Mouse (Mus musculus): Measurements from ENCODE around the gene Gm13272. TPM values are rescaled to one million over a fixed set of nuclear protein-coding genes. Genes with fewer than 3 reads are reported as not detected.
"Not testable (repeated sequence)": the region's sequence is repeated elsewhere in the genome, so short reads cannot be mapped to it uniquely, and the experiment has no call there.

Gm13272 gene
- not detected for total RNA-seq (2021)
- long read RNA-seq, experiment 1: 0 reads
- long read RNA-seq, experiment 2: 0 reads

GRCm38 (mm10) chr4:88779550-88779949, at the start of gene Gm13272:
Gene Gm13272, plus strand, starts transcription at chr4:88779850.
- intact Hi-C loops (cut with DNase I); DNase-seq (ENCODE audit: low spot score in 2 of 2): not testable (repeated sequence)

GRCm38 (mm10) chr4:88738480-88738879, 41.2 kb upstream of the Gm13272 start:
- peak in 1 of 2 experiments; percentile 39 for DNase-seq (ENCODE audit: low spot score in 2 of 2)
- intact Hi-C loops (cut with DNase I): loop anchor here (5.0 kb wide), 1 partner anchor 41 kb away; no protein-coding TSS in a partner anchor

GRCm38 (mm10) chr4:88739036-88739435, 40.6 kb upstream of the Gm13272 start:
- DNase-seq (ENCODE audit: low spot score in 2 of 2): no peak
- intact Hi-C loops (cut with DNase I): loop anchor here (5.0 kb wide), 1 partner anchor 42 kb away; no protein-coding TSS in a partner anchor

DNA sequence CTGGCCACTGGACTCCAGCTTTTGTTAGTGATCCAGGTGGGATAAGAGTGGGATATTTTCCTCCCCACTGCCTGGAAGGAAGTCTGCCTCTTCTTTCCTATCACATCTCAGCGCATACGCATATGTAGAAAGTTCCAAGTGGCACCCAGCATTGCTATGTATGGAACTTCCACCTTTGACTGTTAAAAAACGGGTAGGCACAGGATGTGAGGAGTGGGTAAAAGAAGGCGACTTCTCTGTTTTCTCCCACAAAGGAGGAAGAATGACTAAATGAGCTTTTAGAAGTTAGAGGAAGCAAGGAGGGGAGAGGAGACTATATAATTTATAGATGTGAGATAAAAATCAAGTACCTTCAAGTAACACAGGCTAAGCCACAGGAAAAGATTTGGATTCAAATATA, 38.2 kb upstream of the Gm13272 start:
- no peak for DNase-seq (ENCODE audit: low spot score in 2 of 2)
- intact Hi-C loops (cut with DNase I): no loop called here

DNA sequence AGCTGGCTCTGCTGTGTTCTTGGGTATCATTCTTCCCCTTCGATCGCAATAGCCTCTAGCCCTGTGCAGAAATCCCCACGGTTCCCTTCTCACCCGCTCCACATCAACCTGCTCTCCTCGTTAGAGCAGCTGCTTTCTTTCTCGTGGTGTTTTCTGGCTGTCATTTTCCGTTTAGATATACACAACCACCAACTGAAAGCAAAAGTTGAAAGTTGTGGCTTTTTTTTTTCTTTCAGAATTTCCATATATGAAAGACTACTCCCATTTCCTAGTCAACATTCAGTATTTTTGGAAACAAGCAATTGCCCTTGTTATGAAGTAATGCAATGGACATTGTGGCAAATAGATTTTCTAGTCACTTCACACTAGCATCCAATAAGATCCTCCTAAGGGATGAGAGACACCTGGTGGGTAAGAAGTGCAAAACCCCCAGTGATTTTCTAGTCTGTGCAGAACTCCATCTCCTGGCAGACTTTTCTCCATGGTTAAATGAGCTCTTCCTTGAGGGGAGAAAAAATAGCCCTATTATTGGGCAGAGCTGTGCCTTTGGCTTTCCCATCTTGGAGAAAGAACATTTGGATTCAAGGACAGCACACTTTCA, 36.8 kb upstream of the Gm13272 start:
- DNase-seq (ENCODE audit: low spot score in 2 of 2): no peak
- intact Hi-C loops (cut with DNase I): no loop called here

- no peak for DNase-seq (ENCODE audit: low spot score in 2 of 2)
- intact Hi-C loops (cut with DNase I): no loop called here
Observed at GRCm38 (mm10) chr4:88744207-88744606, 35.4 kb upstream of the Gm13272 start.

DNA sequence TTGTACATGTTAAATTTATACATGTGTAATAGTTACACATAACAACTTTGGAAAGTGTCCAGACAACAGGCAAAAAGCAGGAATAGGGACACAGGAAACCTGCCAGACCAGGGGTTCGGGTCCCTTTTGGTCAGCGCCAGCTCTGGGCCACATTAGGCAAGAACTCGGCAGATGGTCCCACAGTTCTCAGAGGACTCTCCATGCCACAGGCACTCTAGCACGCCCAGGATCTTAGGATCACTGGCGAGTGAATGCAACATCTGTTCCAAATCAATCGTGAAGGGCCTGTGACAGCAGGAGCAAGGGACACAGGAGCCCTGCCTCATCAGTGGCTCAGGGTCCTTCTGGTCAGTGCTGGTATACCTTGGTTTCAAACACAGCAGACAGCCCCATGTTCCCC, 29.7 kb upstream of the Gm13272 start:
- DNase-seq (ENCODE audit: low spot score in 2 of 2): no peak
- intact Hi-C loops (cut with DNase I): no loop called here

- peak; percentile 65 to 66 for DNase-seq (ENCODE audit: low spot score in 2 of 2)
- intact Hi-C loops (cut with DNase I): not testable (repeated sequence)
Observed at GRCm38 (mm10) chr4:88754818-88755340, 24.8 kb upstream of the Gm13272 start, which contains the start of gene Gm13271. Gene Gm13271, plus strand, starts transcription at chr4:88754868.

GRCm38 (mm10) chr4:88756581-88757513, 22.8 kb upstream of the Gm13272 start:
- intact Hi-C loops (cut with DNase I); DNase-seq (ENCODE audit: low spot score in 2 of 2): not testable (repeated sequence)

- intact Hi-C loops (cut with DNase I): not testable (repeated sequence)
- peak; percentile 89 for DNase-seq (ENCODE audit: low spot score in 2 of 2)
Observed at GRCm38 (mm10) chr4:88757628-88758031, 22.0 kb upstream of the Gm13272 start.

DNA sequence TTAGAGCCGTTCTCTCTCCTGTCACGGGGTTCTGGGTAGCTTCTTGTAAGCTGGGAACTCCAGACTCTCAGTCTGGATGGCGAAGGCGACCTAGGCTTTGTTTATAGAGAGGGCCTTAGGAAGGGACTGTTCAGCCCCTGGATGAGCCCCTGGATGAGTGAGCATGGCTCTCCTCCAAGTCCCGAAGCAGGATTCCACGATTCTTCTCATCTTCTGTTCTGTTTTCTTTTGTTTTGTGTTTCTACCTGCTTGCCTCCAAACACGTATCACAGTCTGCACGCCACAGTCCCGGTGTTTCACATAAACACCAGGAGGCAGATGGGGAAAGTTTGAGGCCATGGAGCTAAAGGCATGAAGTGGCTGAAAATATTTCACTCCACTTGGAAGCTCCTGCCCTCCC, 20.9 kb upstream of the Gm13272 start:
- DNase-seq (ENCODE audit: low spot score in 2 of 2); intact Hi-C loops (cut with DNase I): not testable (repeated sequence)

GRCm38 (mm10) chr4:88759610-88760268, 19.9 kb upstream of the Gm13272 start, which contains the start of gene Gm13283:
Gene Gm13283, plus strand, starts transcription at chr4:88760119.
- intact Hi-C loops (cut with DNase I): not testable (repeated sequence)
- DNase-seq (ENCODE audit: low spot score in 2 of 2): peak; percentile 17 to 19

- DNase-seq (ENCODE audit: low spot score in 2 of 2): peak; percentile 46 to 59
- intact Hi-C loops (cut with DNase I): not testable (repeated sequence)
Observed at GRCm38 (mm10) chr4:88760431-88760830, 19.2 kb upstream of the Gm13272 start.

DNA sequence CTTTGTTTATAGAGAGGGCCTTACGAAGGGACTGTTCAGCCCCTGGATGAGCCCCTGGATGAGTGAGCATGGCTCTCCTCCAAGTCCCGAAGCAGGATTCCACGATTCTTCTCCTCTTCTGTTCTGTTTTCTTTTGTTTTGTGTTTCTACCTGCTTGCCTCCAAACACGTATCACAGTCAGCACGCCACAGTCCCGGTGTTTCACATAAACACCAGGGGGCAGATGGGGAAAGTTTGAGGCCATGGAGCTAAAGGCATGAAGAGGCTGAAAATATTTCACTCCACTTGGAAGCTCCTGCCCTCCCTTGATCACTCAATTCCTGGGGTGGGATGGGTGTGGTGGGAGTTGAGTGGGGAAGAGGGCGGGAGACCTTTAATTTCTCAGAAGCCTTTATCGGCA, 17.9 kb upstream of the Gm13272 start:
- intact Hi-C loops (cut with DNase I): not testable (repeated sequence)
- peak; percentile 71 to 72 for DNase-seq (ENCODE audit: low spot score in 2 of 2)

- DNase-seq (ENCODE audit: low spot score in 2 of 2): not testable (repeated sequence)
Observed at GRCm38 (mm10) chr4:88762341-88762740, 17.3 kb upstream of the Gm13272 start.

DNA sequence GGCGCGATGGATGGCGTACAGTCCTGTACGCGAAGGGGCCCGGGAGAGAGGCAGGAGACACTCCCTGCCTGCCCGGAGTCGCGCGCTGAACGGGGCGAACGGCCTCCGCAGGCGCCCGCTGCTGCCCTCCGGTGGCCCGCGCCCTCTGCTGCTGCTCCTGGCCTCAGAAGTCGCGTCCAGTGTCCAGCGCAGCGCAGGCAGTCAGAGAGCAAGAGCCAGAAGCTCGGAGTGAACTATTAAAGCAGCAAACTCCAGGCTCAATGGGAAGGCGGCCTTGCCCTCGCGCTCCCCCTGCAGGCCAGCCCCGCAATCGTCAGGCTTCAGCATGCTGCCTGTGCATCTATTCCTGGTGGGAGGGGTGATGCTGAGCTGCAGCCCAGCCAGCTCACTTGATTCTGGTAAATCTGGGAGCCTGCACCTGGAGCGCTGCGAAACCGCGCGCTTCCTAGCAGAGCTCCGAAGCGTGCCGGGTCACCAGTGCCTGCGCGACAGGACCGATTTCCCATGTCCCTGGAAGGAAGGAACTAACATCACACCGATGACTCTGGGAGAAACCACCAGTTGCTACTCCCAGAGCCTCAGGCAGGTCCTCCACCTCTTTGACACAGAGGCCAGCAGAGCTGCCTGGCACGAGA, 16.1 kb upstream of the Gm13272 start:
- DNase-seq (ENCODE audit: low spot score in 2 of 2); intact Hi-C loops (cut with DNase I): not testable (repeated sequence)

More at GRCm38 (mm10) chr4:88762341-88762740, 17.3 kb upstream of the Gm13272 start:
- intact Hi-C loops (cut with DNase I): not testable (repeated sequence)

GRCm38 (mm10) chr4:88773534-88773933, 6.1 kb upstream of the Gm13272 start, which contains the start of gene Gm13290:
Gene Gm13290, plus strand, starts transcription at chr4:88773834.
- intact Hi-C loops (cut with DNase I); DNase-seq (ENCODE audit: low spot score in 2 of 2): not testable (repeated sequence)

DNA sequence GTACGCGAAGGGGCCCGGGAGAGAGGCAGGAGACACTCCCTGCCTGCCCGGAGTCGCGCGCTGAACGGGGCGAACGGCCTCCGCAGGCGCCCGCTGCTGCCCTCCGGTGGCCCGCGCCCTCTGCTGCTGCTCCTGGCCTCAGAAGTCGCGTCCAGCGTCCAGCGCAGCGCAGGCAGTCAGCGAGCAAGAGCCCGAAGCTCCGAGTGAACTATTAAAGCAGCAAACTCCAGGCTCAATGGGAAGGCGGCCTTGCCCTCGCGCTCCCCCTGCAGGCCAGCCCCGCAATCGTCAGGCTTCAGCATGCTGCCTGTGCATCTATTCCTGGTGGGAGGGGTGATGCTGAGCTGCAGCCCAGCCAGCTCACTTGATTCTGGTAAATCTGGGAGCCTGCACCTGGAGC, 3.0 kb upstream of the Gm13272 start, which contains the start of gene Gm13289:
Gene Gm13289 (plus strand): TSS at position 301 of the 400 bp plus-strand sequence.
- intact Hi-C loops (cut with DNase I); DNase-seq (ENCODE audit: low spot score in 2 of 2): not testable (repeated sequence)

- DNase-seq (ENCODE audit: low spot score in 2 of 2); intact Hi-C loops (cut with DNase I): not testable (repeated sequence)
Observed at GRCm38 (mm10) chr4:88780320-88780719, 670 bp downstream of the Gm13272 start.

Measured in left cerebral cortex, postnatal 14 days (tissue).